Mouse (Mus musculus) small intestine, adult 2 months (tissue): ENCODE data around the gene Cep72. TPM values are rescaled to one million over a fixed set of nuclear protein-coding genes. Genes with fewer than 3 reads are reported as not detected.

Source experiments
- H3K27ac ChIP-seq: fragments of 200-500 bp; 2 replicates; pipeline ENCODE4 v1.5.1; 2012; ENCODE audit warnings: low read depth, low read length, control low read depth, inconsistent platforms; ENCODE audit not compliant: insufficient read depth
- H3K27me3 ChIP-seq: fragments of 200-500 bp; 2 replicates; pipeline ENCODE4 v1.6.1; 2012; ENCODE audit warnings: mild to moderate bottlenecking, moderate library complexity, low read length, inconsistent platforms; ENCODE audit not compliant: control insufficient read depth, insufficient read depth
- H3K36me3 ChIP-seq: fragments of 200-500 bp; 2 replicates; pipeline ENCODE4 v1.6.1; 2012; ENCODE audit warnings: mild to moderate bottlenecking, low read length, control low read depth, inconsistent platforms; ENCODE audit not compliant: control insufficient read depth, insufficient read depth
- H3K4me1 ChIP-seq: fragments of 200-500 bp; 2 replicates; pipeline ENCODE4 v1.6.1; 2012; ENCODE audit warnings: low read length, inconsistent platforms, mixed read lengths; ENCODE audit not compliant: control insufficient read depth, insufficient read depth, insufficient read length
- H3K4me3 ChIP-seq: fragments of 200-500 bp; 2 replicates; pipeline ENCODE4 v1.5.1; 2012; ENCODE audit warnings: low read depth, mild to moderate bottlenecking, control low read depth, inconsistent platforms, low read length, moderate library complexity
- CTCF ChIP-seq: fragments of 200-500 bp; IDR thresholded peaks from 2 replicates; pipeline ENCODE4 v1.5.1; 2012; ENCODE audit warnings: low read depth, mild to moderate bottlenecking, control low read depth, inconsistent platforms, low read length, moderate library complexity, mixed read lengths; ENCODE audit not compliant: insufficient replicate concordance, insufficient read length; ENCODE audit errors: extremely low read depth
- POLR2A ChIP-seq: fragments of 200-500 bp; IDR thresholded peaks from 2 replicates; pipeline ENCODE4 v1.6.1; 2012; ENCODE audit warnings: low read depth, mild to moderate bottlenecking, control low read depth, inconsistent platforms, low read length, moderate library complexity
- WGBS: fragments of 180-500 bp; shearing (Covaris S2); methylation state at CpG from one replicate; pipeline ENCODE4 v1.1.7; 2018; 5-methylcytosine and 5-hydroxymethylcytosine counted together
- polyA plus RNA-seq: library from polyadenylated mRNA; depleted of rRNA; stranded (reverse); fragments of >200 nt; gene quantifications from 2 replicates; pipeline ENCODE4 v1.2.3, GENCODE M21; 2012; rRNA removed

Gene Cep72
- polyA plus RNA-seq, 1 experiment: 1.4 TPM

GRCm38 (mm10) chr13:74000519-74000918 is 61.6 kb downstream of the Cep72 start:
- Histone ChIP-seq H3K27ac (no peak overlapping the region), H3K4me1 (no peaks in the 10 kb centered on the region), H3K27me3 (no peaks in the 10 kb centered on the region), H3K4me3 (no peak overlapping the region), H3K36me3 (no peaks in the 10 kb centered on the region)
- TF ChIP-seq POLR2A (no peak), CTCF (no peak)

GRCm38 (mm10) chr13:73996456-73996855 is 65.6 kb downstream of the Cep72 start:
- 85% methylated on average over 4 of the region's 4 CpGs for WGBS
- TF ChIP-seq CTCF (no peak), POLR2A (no peak)
- peaks cover 6% of the 10 kb centered on the region; the same call in 1 of the 2 replicates for H3K4me1 ChIP-seq

GRCm38 (mm10) chr13:73991267-73991666 is 70.8 kb downstream of the Cep72 start:
- H3K4me1 ChIP-seq: peaks cover 6% of the 10 kb centered on the region; the same call in 1 of the 2 replicates
- no peak overlapping the region for H3K4me3 ChIP-seq
- no peaks in the 10 kb centered on the region for H3K36me3 ChIP-seq
- H3K27ac ChIP-seq: no peak overlapping the region
- WGBS: 82% methylated on average over 5 of the region's 5 CpGs
- TF ChIP-seq CTCF (no peak), POLR2A (no peak)
- H3K27me3 ChIP-seq: no peaks in the 10 kb centered on the region

More at GRCm38 (mm10) chr13:73996456-73996855, 65.6 kb downstream of the Cep72 start:
- Histone ChIP-seq H3K4me3 (no peak overlapping the region), H3K36me3 (no peaks in the 10 kb centered on the region), H3K27me3 (no peaks in the 10 kb centered on the region), H3K27ac (no peak overlapping the region)

GRCm38 (mm10) chr13:73990761-73991160 is 71.3 kb downstream of the Cep72 start:
- no peaks in the 10 kb centered on the region for H3K36me3 ChIP-seq
- H3K4me3 ChIP-seq: no peak overlapping the region
- no peaks in the 10 kb centered on the region for H3K27me3 ChIP-seq
- TF ChIP-seq POLR2A (no peak), CTCF (no peak)
- no peak overlapping the region for H3K27ac ChIP-seq
- WGBS: 49% methylated on average over 2 of the region's 2 CpGs
- H3K4me1 ChIP-seq: peaks cover 6% of the 10 kb centered on the region; the same call in 1 of the 2 replicates

- Histone ChIP-seq H3K27ac (no peak overlapping the region), H3K27me3 (no peaks in the 10 kb centered on the region), H3K4me1 (peaks cover 6% of the 10 kb centered on the region; the same call in 1 of the 2 replicates), H3K4me3 (no peak overlapping the region), H3K36me3 (no peaks in the 10 kb centered on the region)
- TF ChIP-seq CTCF (no peak), POLR2A (no peak)
- WGBS: 31% methylated on average over 5 of the region's 5 CpGs
Observed at GRCm38 (mm10) chr13:73990325-73990724, 71.8 kb downstream of the Cep72 start.

Other genes with a start within 250 kb of the Cep72 start
- 5.0 and 10.1 TPM in 2 replicates for gene Nkd2, start 214.7 kb downstream of the Cep72 start, polyA plus RNA-seq
- gene Trip13, start 124.5 kb downstream of the Cep72 start, polyA plus RNA-seq: 0.22 and 0.82 TPM in 2 replicates
- gene Brd9, start 124.5 kb downstream of the Cep72 start, polyA plus RNA-seq: 7.9 and 18.9 TPM in 2 replicates
- not detected in 2 replicates for gene Zdhhc11, start 98.4 kb downstream of the Cep72 start, polyA plus RNA-seq
- 3.2 and 9.9 TPM in 2 replicates for gene Tppp, start 52.9 kb downstream of the Cep72 start, polyA plus RNA-seq
- gene Slc9a3, start 59.2 kb upstream of the Cep72 start, polyA plus RNA-seq: 93.4 and 151 TPM in 2 replicates
- 18.2 and 45.1 TPM in 2 replicates for gene Exoc3, start 146.4 kb upstream of the Cep72 start, polyA plus RNA-seq
- 1.3 and 1.6 TPM in 2 replicates for gene Ahrr, start 230.0 kb upstream of the Cep72 start, polyA plus RNA-seq